Comparison of ENCODE assay signal across 8 mouse cellular contexts in genomic region chr11:94872921-94873320, GRCm38 (mm10).
A peak's percentile ranks its signal among the peaks of the same experiment; 100 is the strongest.
DNase-seq lines count a peak whose midpoint lies in the region; ATAC-seq and TF ChIP-seq lines count a peak whose summit lies in the region.

No protein-coding gene starts in this region.

- peaks cover 27% of the 10 kb centered on the region for H3K4me1 ChIP-seq in forebrain, embryonic 10.5 days
- H3K4me1 ChIP-seq in heart, embryonic 14.5 days (ENCODE audit: control insufficient read depth in 2 of 2, insufficient read depth in 2 of 2, low read length in 2 of 2): peaks cover 15 to 18% of the 10 kb centered on the region in 2 experiments
- peaks cover 30% of the 10 kb centered on the region for H3K4me1 ChIP-seq in kidney, postnatal 0 days (replicated peaks; ENCODE audit: insufficient read depth, low read length)
- peaks cover 18% of the 10 kb centered on the region for H3K4me1 ChIP-seq in lung, embryonic 14.5 days (ENCODE audit: insufficient read depth)

- WGBS in forebrain, embryonic 10.5 days: 1% methylated on average over 19 of the region's 19 CpGs
- WGBS in heart, embryonic 14.5 days: under 1% methylated on average over 19 of the region's 19 CpGs
- 2% methylated on average over 19 of the region's 19 CpGs for whole genome bisulfite sequencing in kidney, postnatal 0 days
- WGBS in lung, embryonic 14.5 days: under 1% methylated on average over 19 of the region's 19 CpGs

- peaks cover 57% of the 10 kb centered on the region for H3K27me3 ChIP-seq in forebrain, embryonic 10.5 days (ENCODE audit: poor library complexity, severe bottlenecking)
- peaks cover 13% of the 10 kb centered on the region for H3K27me3 ChIP-seq in heart, embryonic 14.5 days (ENCODE audit: control insufficient read depth, insufficient read depth, low read length)
- no peaks in the 10 kb centered on the region for H3K27me3 ChIP-seq in kidney, postnatal 0 days (ENCODE audit: insufficient read depth, low read length)
- H3K27me3 ChIP-seq in lung, embryonic 14.5 days (ENCODE audit: insufficient read depth, low read length): no peaks in the 10 kb centered on the region

- H3K4me3 ChIP-seq in forebrain, embryonic 10.5 days: peak overlapping the region; percentile 43
- H3K4me3 ChIP-seq in heart, embryonic 14.5 days (ENCODE audit: control insufficient read depth in 1 of 2, insufficient read depth in 1 of 2, low read depth in 1 of 2, low read length in 2 of 2): peak overlapping the region; percentile 7 to 29; a peak in 3 of 4 replicates
- H3K4me3 ChIP-seq in kidney, postnatal 0 days (replicated peaks; ENCODE audit: low read depth, low read length): peak overlapping the region; percentile 9; the same call in 1 of the 2 replicates
- peak overlapping the region; percentile 14; the same call in 1 of the 2 replicates for H3K4me3 ChIP-seq in lung, embryonic 14.5 days (ENCODE audit: low read depth, low read length)

- no peaks in the 10 kb centered on the region for H3K9me3 ChIP-seq in forebrain, embryonic 10.5 days
- H3K9me3 ChIP-seq in heart, embryonic 14.5 days (ENCODE audit: control insufficient read depth, low read length): no peaks in the 10 kb centered on the region
- no peaks in the 10 kb centered on the region for H3K9me3 ChIP-seq in kidney, postnatal 0 days (replicated peaks; ENCODE audit: low read length)
- no peaks in the 10 kb centered on the region for H3K9me3 ChIP-seq in lung, embryonic 14.5 days (ENCODE audit: low read depth, low read length)

- TF ChIP-seq CTCF in kidney, postnatal 0 days (IDR thresholded peaks at IDR 0.05; ENCODE audit: low read depth): no peak
- no peak for TF ChIP-seq CTCF in lung, embryonic 14.5 days (IDR thresholded peaks at IDR 0.05; ENCODE audit: low read depth)

- peak overlapping the region; percentile 70 for H3K4me2 ChIP-seq in heart, embryonic 14.5 days (ENCODE audit: low read length)
- H3K4me2 ChIP-seq in kidney, postnatal 0 days (ENCODE audit: low read length): peak overlapping the region; percentile 48
- H3K4me2 ChIP-seq in lung, embryonic 14.5 days: peak overlapping the region; percentile 56

- H3K27ac ChIP-seq in forebrain, embryonic 10.5 days: peak overlapping the region; percentile 65; the same call in 1 of the 2 replicates
- H3K27ac ChIP-seq in heart, embryonic 14.5 days (replicated peaks in 1 of 2; ENCODE audit: control insufficient read depth in 1 of 2, insufficient read depth in 1 of 2, low read depth in 2 of 2, low read length in 2 of 2): peak overlapping the region; percentile 48 to 76
- peak overlapping the region; percentile 81 for H3K27ac ChIP-seq in kidney, postnatal 0 days
- peak overlapping the region; percentile 88 for H3K27ac ChIP-seq in lung, embryonic 14.5 days (ENCODE audit: low read depth)

- H3K36me3 ChIP-seq in forebrain, embryonic 10.5 days (replicated peaks): no peaks in the 10 kb centered on the region
- H3K36me3 ChIP-seq in heart, embryonic 14.5 days (ENCODE audit: control insufficient read depth, insufficient read depth, low read length): no peaks in the 10 kb centered on the region
- no peaks in the 10 kb centered on the region for H3K36me3 ChIP-seq in kidney, postnatal 0 days (ENCODE audit: insufficient read depth, low read length)
- H3K36me3 ChIP-seq in lung, embryonic 14.5 days (ENCODE audit: insufficient read depth): no peaks in the 10 kb centered on the region

- H3K9ac ChIP-seq in heart, embryonic 14.5 days (ENCODE audit: low read length): peak overlapping the region; percentile 42
- no peak overlapping the region for H3K9ac ChIP-seq in kidney, postnatal 0 days (ENCODE audit: low read depth, low read length)
- peak overlapping the region; percentile 27; the same call in 1 of the 2 replicates for H3K9ac ChIP-seq in lung, embryonic 14.5 days

- peak; percentile 55 for DNase-seq in adrenal gland, adult 2 months
- no peak for DNase-seq in adrenal gland, postnatal 4 days (ENCODE audit: low spot score in 2 of 2)
- DNase-seq in forebrain, embryonic 10.5 days (ENCODE audit: extremely low spot score, low spot score): no peak
- DNase-seq in kidney, postnatal 0 days (ENCODE audit: low spot score): peak; percentile 90
- DNase-seq in lung, embryonic 14.5 days: peak; percentile 90
- peak; percentile 62 for DNase-seq in ovary, postnatal 14 days (ENCODE audit: low spot score)
- DNase-seq in thymus, postnatal 14 days: no peak

- ATAC-seq in heart, embryonic 14.5 days (ENCODE audit: insufficient number of reproducible peaks, insufficient read depth, low FRiP score, low read depth): peak; percentile 78
- ATAC-seq in kidney, postnatal 0 days (replicated peaks; ENCODE audit: low FRiP score, low read depth): peak; percentile 63
- peak; percentile 75 for ATAC-seq in lung, embryonic 14.5 days (ENCODE audit: insufficient read depth)

Comparison
In these comparisons a context has a peak if more than half of its experiments do, and no peak if none do; other contexts are left out.
1. DNase-seq: peak in adrenal gland, adult 2 months (single experiment), kidney, postnatal 0 days (single experiment), lung, embryonic 14.5 days (single experiment) and ovary, postnatal 14 days (single experiment); none in adrenal gland, postnatal 4 days (0 of 2), forebrain, embryonic 10.5 days (single experiment) and thymus, postnatal 14 days (single experiment).
2. Peak in every context shown above with its lines, with median percentiles within 50 percentile points of each other: H3K27ac ChIP-seq, H3K4me3 ChIP-seq, ATAC-seq and H3K4me2 ChIP-seq.